Mouse (Mus musculus): ENCODE measurements around the gene Mlx.

DNA sequence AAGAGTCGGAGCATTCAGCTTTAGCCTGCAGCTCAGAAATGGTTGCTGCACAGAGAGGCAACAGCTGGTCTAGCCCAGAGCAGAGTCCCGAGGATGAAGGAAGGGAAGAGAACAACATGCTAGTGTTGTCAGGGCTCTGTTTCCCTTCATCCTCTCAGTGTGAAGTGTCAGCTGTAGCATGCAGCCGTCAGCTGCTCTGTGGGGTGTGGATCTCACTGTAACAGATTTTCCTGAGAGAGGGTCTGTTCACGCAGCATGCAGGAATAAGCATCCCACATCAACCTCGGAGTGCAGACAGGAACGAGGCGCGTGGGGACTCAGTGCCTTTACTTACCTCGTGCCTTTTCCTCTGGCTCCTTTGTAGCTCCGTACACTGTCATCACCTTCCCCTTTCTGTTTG is 49.3 kb upstream of the Mlx start:
- TF ChIP-seq GATA1 (IDR thresholded peaks at IDR 0.05; ENCODE audit: low read length), result no peak
- TF ChIP-seq TAL1 (IDR thresholded peaks at IDR 0.05; ENCODE audit: low read length), result no peak
